Mouse (Mus musculus): ENCODE data around the gene Slc16a11.

The Slc16a11 gene

DNA sequence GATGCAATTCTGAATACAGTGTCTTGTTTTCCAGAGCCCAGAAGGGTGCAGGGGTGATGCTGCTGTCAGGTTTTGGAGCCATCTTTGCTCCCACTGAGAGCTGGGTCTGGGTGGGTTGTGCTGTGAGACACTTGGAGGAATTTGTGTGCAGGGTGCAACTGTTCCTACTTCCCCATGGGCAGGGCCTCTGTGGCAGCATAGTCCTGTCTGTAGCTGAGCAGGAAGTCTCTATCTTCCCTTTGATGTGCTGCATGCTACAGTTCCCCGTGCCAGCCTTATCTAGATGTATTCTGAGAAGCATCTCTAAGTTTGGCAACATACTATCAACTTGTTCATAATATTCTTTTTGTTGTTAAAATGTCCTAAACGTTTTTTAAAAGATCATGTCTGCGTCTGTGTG is 52.7 kb downstream of the Slc16a11 start:
- no peak for DNase-seq

DNA sequence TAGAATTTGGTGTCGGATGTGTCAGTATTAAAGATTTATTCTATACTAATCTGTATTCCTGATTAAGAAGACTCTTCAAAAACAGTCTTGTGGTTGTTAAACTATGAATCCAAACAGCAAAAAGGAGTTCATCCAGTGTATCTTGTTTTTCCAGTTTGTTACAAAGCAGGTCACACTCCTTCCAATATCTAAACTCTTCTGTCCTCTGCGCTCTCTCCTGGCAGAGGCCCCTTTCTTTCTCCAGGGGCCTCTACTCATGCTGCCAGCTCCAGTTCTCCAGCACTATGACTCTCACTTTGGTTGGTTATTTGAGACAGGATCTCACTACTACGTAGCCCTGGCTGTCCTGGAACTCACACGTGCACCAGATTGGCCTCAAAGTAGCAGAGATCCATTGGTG is 53.3 kb downstream of the Slc16a11 start:
- no peak for DNase-seq
